ENCODE assay signal across 10 mouse cellular contexts in the genomic region with DNA sequence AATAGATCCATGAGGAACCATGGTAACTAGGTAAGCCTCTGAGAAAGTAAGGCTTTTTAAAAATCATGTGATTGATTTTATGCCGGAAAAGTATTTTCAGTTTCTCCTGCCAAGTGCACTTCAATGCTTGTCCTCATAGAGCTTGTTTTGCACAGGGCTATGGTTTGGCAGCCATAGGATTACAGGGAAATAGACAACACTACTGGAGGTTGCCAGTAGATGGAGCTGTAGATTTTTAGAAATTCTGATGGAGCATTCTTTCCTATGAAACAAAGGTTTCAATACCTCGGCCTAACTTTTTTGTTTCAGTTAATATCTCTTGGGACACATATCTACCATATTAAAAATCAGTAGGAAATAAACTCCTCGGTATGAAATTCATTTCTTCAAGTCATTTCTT.
DNase-seq lines count a peak whose midpoint lies in the region; ATAC-seq and TF ChIP-seq lines count a peak whose summit lies in the region.
"Had no signal": no experiment of that assay in that cellular context is flagged by ENCODE, and none has a peak within 500 bp of the region (broad histone marks: within the 10 kb centered on the region; RNA-seq: fewer than 3 reads in every experiment).

No protein-coding gene starts in this region.

- DNase-seq in MEL (ENCODE audit: low read depth, low spot score) = peak; percentile 18
- DNase-seq in brain, adult 2 months (ENCODE audit: low read depth, low spot score) = peak; percentile 9
- peak; percentile 54 for DNase-seq in limb, embryonic 14.5 days (ENCODE audit: low spot score)
- no peak for DNase-seq in cerebellum, postnatal 25 days
- DNase-seq: adrenal gland, adult 8-10 months; right cerebral cortex, postnatal 25 days had no signal

- no peak overlapping the region for H3K27ac ChIP-seq in kidney, embryonic 15.5 days
- no peak overlapping the region for H3K27ac ChIP-seq in kidney, embryonic 14.5 days (ENCODE audit: low read depth, low read length)
- no peak overlapping the region for H3K27ac ChIP-seq in MEL (ENCODE audit: control insufficient read depth, low read depth, low read length)
- no peak overlapping the region for H3K27ac ChIP-seq in limb, embryonic 14.5 days (replicated peaks; ENCODE audit: low read depth, low read length)

- TF ChIP-seq CTCF in MEL (IDR thresholded peaks at IDR 0.05 in 2 of 3, conservative IDR thresholded peaks at IDR 0.05 in 1 of 3; ENCODE audit: control insufficient read depth in 1 of 3, insufficient read depth in 1 of 3, low read depth in 2 of 3, low read length in 3 of 3, poor library complexity in 1 of 3, severe bottlenecking in 1 of 3) = peak in 1 of 3 experiments; percentile 49; a peak in 2 of 6 replicates

- TF ChIP-seq RAD21 in MEL (IDR thresholded peaks at IDR 0.05; ENCODE audit: low read depth, low read length) = peak; percentile 51

- no peak overlapping the region for H3K9ac ChIP-seq in kidney, embryonic 15.5 days
- H3K9ac ChIP-seq in kidney, embryonic 14.5 days (ENCODE audit: low read depth, low read length) = no peak overlapping the region
- H3K9ac ChIP-seq in MEL (ENCODE audit: control insufficient read depth, low read depth, low read length, poor library complexity, severe bottlenecking) = no peak overlapping the region
- no peak overlapping the region for H3K9ac ChIP-seq in limb, embryonic 14.5 days (ENCODE audit: low read depth, low read length, severe bottlenecking)

- no peaks in the 10 kb centered on the region for H3K79me2 ChIP-seq in MEL (ENCODE audit: control insufficient read depth, insufficient read depth, low read length, poor library complexity)

- no peaks in the 10 kb centered on the region for H3K36me3 ChIP-seq in kidney, embryonic 15.5 days
- H3K36me3 ChIP-seq in kidney, embryonic 14.5 days (ENCODE audit: control insufficient read depth, insufficient read depth, low read length) = no peaks in the 10 kb centered on the region
- H3K36me3 ChIP-seq in MEL (ENCODE audit: control insufficient read depth in 1 of 2, insufficient read depth in 2 of 2, low read length in 2 of 2) = no peaks in the 10 kb centered on the region
- H3K36me3 ChIP-seq in limb, embryonic 14.5 days (ENCODE audit: control insufficient read depth, insufficient read depth, low read length) = no peaks in the 10 kb centered on the region

- H3K4me2 ChIP-seq in kidney, embryonic 15.5 days = no peak overlapping the region
- no peak overlapping the region for H3K4me2 ChIP-seq in kidney, embryonic 14.5 days (replicated peaks; ENCODE audit: low read depth, low read length)
- no peak overlapping the region for H3K4me2 ChIP-seq in limb, embryonic 14.5 days (replicated peaks; ENCODE audit: low read depth, low read length, severe bottlenecking)

- TF ChIP-seq EP300 in MEL (IDR thresholded peaks at IDR 0.05; ENCODE audit: low read depth in 1 of 2, low read length in 2 of 2) = no peak

- TF ChIP-seq POLR2A in MEL (IDR thresholded peaks at IDR 0.05; ENCODE audit: control insufficient read depth in 1 of 2, insufficient read depth in 1 of 2, low read depth in 1 of 2, low read length in 2 of 2, poor library complexity in 1 of 2) = no peak
- TF ChIP-seq POLR2A in limb, embryonic 14.5 days (IDR thresholded peaks at IDR 0.05; ENCODE audit: borderline replicate concordance, extremely low read depth, insufficient read depth, insufficient read length) = no peak

- 60% methylated on average over 3 of the region's 3 CpGs for WGBS in kidney, embryonic 15.5 days
- WGBS in kidney, embryonic 14.5 days = 64% methylated on average over 3 of the region's 3 CpGs
- 37% methylated on average over 3 of the region's 3 CpGs for WGBS in limb, embryonic 14.5 days

- no peaks in the 10 kb centered on the region for H3K27me3 ChIP-seq in kidney, embryonic 15.5 days
- no peaks in the 10 kb centered on the region for H3K27me3 ChIP-seq in kidney, embryonic 14.5 days (ENCODE audit: control insufficient read depth, insufficient read depth, low read length)
- no peaks in the 10 kb centered on the region for H3K27me3 ChIP-seq in MEL (ENCODE audit: control insufficient read depth in 1 of 2, insufficient read depth in 2 of 2, low read length in 2 of 2)
- no peaks in the 10 kb centered on the region for H3K27me3 ChIP-seq in limb, embryonic 14.5 days (ENCODE audit: control insufficient read depth, insufficient read depth, low read length)
- H3K27me3 ChIP-seq: megakaryocyte, embryonic 14.5 days had no signal

- no peak overlapping the region for H3K4me3 ChIP-seq in kidney, embryonic 15.5 days (replicated peaks)
- H3K4me3 ChIP-seq in kidney, embryonic 14.5 days (ENCODE audit: low read length) = no peak overlapping the region
- no peak overlapping the region for H3K4me3 ChIP-seq in MEL (ENCODE audit: control insufficient read depth in 1 of 2, insufficient read depth in 1 of 2, low read depth in 2 of 2, low read length in 2 of 2)
- H3K4me3 ChIP-seq in limb, embryonic 14.5 days (replicated peaks; ENCODE audit: low read length) = no peak overlapping the region
- H3K4me3 ChIP-seq: megakaryocyte, embryonic 14.5 days had no signal

- H3K9me3 ChIP-seq in kidney, embryonic 15.5 days (replicated peaks) = no peaks in the 10 kb centered on the region
- no peaks in the 10 kb centered on the region for H3K9me3 ChIP-seq in kidney, embryonic 14.5 days (ENCODE audit: control insufficient read depth, low read length)
- no peaks in the 10 kb centered on the region for H3K9me3 ChIP-seq in MEL (replicated peaks; ENCODE audit: insufficient read depth, low read length)
- H3K9me3 ChIP-seq in limb, embryonic 14.5 days (ENCODE audit: control insufficient read depth, low read length) = no peaks in the 10 kb centered on the region
- H3K9me3 ChIP-seq: megakaryocyte, embryonic 14.5 days had no signal

- no peaks in the 10 kb centered on the region for H3K4me1 ChIP-seq in kidney, embryonic 15.5 days
- H3K4me1 ChIP-seq in kidney, embryonic 14.5 days (ENCODE audit: control insufficient read depth, insufficient read depth, low read length) = no peaks in the 10 kb centered on the region
- no peaks in the 10 kb centered on the region for H3K4me1 ChIP-seq in MEL (ENCODE audit: control insufficient read depth in 1 of 2, insufficient read depth in 2 of 2, low read length in 2 of 2)
- no peaks in the 10 kb centered on the region for H3K4me1 ChIP-seq in limb, embryonic 14.5 days (ENCODE audit: control insufficient read depth, insufficient read depth, low read length)
- H3K4me1 ChIP-seq: megakaryocyte, embryonic 14.5 days had no signal

- ATAC-seq in kidney, embryonic 15.5 days (replicated peaks; ENCODE audit: low FRiP score) = 0 out of 2 replicates have a peak, but pooled peaks have one; percentile 36
- ATAC-seq in kidney, embryonic 14.5 days (ENCODE audit: low FRiP score, low TSS enrichment) = no peak
- no peak for ATAC-seq in limb, embryonic 14.5 days (ENCODE audit: low FRiP score, low read depth)
- ATAC-seq in frontal cortex, adult (ENCODE audit: low TSS enrichment) = no peak

TF ChIP-seq in MEL, 35 proteins besides CTCF, POLR2A, EP300 and RAD21:
- TF ChIP-seq MEF2A (IDR thresholded peaks at IDR 0.05; ENCODE audit: extremely low read depth, insufficient replicate concordance, low read depth, low read length, poor library complexity, severe bottlenecking) (no peak), USF2 (IDR thresholded peaks at IDR 0.05; ENCODE audit: borderline replicate concordance in 1 of 2, insufficient read depth in 1 of 2, low read depth in 1 of 2, low read length in 2 of 2) (no peak), SMC3 (IDR thresholded peaks at IDR 0.05; ENCODE audit: low read depth, low read length) (peak; percentile 42), UBTF (IDR thresholded peaks at IDR 0.05; ENCODE audit: borderline replicate concordance, insufficient read depth, low read depth, low read length) (no peak), ETS1 (IDR thresholded peaks at IDR 0.05; ENCODE audit: low read depth, low read length) (no peak), ZC3H11A (IDR thresholded peaks at IDR 0.05; ENCODE audit: low read depth, low read length) (peak; percentile 23; the same call in 1 of the 2 replicates)
TF ChIP-seq in MEL: peak in this region for 2.

Comparison
In these comparisons a context has a peak if more than half of its experiments do, and no peak if none do; other contexts are left out.
1. DNase-seq: peak in MEL (single experiment), brain, adult 2 months (single experiment) and limb, embryonic 14.5 days (single experiment); none in cerebellum, postnatal 25 days (0 of 2).